Mouse (Mus musculus) CD4-positive naive resting alpha-beta T cell, adult 76 days (primary cell): ENCODE data around the gene Ttyh2. TPM values are rescaled to one million over a fixed set of nuclear protein-coding genes. Genes with fewer than 3 reads are reported as not detected.

Experiments
- total RNA-seq: library from RNA; stranded (reverse); gene quantifications from one replicate; pipeline ENCODE4 v1.2.4, GENCODE M21; 2023

Ttyh2 gene
- total RNA-seq, result 1.1 TPM

DNA sequence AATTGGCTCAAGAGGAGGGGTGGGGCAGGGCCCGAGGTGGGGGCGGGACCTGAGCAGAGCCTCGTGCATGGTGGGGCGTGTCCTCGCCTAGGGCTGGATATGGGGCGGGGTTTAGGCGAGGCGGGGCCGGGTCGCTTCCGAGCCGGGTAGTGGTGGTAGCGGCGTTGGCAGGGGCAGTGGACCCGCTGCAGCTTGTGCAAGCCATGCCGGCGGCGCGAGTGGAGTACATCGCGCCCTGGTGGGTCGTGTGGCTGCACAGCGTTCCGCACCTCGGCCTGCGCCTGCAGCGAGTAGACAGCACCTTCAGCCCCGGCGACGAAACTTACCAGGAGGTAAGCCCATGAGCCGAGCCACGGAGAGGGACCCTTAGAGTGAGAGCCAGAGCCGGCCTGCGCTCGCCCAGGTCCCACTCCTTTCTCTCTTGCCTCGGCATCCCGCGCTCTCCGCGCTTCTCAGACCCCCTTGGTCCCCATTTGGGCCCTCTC is at the start of gene Ttyh2:
TSS of gene Ttyh2 (plus strand) at position 91 of the 485 bp plus-strand sequence.

DNA sequence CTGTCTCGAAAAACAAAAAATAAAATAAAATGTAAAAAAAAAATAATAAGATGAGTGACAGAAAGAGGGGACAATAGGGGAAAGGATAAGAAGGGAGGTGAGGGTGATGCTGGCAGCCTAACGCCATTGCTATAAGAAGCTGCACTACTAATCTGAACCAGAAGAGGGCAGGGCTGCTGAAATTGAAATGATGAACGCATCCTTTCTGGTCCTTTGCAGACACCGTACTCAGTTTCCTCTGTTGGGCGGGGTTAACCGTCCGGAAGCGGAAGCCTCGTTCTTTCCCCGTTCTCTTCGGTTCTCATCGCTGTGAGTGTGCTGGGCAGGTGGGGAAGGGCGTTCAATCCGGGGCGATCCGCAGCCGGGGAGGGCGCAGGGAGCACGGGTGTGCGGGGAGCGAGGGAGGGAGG is 6.9 kb upstream of the Ttyh2 start, which contains the start of gene Rpl38:
TSS of gene Rpl38 (plus strand) at position 224 of the 410 bp plus-strand sequence.

DNA sequence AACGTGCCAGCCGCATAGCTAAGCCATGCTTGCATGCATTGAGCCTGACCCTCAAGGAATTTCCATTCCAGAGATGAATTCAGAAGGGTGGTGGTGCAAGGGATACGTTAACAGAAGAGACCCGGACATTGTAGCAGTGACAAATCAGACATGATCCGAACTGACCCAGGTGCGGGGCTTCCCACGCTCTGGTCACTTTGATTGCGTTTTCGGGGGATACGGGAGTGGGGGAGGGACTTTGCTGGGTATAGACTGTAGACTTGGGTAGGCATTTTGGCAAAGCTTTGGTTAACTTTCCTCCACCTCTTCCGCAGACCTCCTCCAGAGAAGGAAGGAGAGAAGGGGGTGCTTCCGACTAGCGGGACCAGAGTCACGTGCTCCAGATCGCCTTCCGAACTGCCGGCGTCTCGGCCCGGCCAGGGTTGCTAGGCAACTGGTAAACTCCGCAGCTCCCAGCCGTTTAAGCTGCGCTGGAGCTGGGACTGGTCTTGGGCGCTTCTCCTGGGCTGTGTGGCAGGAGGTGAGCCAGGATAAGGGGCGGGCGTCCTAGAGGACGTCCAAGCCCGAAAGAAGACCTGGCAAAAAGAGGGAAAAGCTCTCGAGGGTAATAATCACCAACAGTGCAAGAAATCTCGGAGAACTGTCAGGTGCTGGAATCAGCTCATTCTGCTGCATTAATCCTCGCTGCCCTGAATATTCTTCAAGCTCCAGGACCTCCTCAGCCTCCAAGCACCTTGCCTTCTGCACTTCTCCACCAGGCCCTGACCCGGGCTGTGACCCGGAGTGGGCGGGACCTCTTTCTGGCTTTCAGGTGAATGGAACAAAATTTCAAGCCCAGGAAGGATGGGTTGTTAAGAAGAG is 52.0 kb downstream of the Ttyh2 start, which contains the start of gene Dnaic2:
TSS of gene Dnaic2 (plus strand) at position 444 of the 861 bp plus-strand sequence.

DNA sequence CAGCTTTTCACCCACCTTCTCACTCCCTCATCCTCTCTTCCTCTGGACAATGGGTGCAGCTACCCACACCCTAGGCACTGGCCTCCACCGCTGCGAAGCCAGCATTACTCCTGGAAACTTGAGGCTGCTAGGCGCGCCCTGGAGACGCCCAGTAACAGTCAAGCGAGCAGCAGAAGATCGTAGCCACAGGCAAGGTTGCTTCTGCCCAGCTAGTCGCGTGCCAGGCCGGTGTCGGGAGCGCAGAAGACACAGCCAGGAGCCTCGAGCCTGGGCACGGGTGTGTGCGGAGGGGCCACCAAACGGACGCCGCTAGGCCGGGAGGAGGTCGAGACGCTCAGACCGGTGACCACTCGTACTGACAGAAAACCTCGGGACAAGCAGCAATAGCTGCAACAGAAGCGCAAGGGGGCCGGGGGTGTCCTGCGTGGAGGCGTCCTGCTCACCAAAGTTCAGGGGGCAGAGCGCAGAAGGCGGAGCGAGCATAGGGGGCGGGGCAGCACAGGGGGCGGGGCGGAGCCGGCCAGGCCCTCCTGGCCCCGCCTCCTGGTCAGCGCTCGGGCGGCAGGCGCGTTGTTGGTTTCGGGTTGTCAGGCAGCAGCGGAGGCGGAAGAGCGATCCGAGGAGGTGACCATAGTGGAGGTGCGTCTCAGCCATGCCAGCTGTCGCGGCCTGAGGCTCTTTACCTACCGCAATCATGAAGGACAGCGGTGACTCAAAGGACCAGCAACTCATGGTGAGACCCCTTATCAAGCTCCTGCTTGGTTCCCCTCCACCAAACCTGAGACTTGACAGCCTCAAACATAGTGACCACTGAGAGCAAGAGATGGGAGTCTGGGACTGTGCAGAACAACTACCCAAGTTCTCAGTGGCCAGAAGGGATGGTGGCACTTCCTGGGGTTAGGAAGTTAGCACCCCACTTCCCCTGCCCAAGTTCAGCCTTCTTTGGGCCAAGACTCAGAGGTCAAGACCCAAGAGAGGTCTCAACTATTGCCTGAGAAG is 89.9 kb downstream of the Ttyh2 start, which contains the start of gene Kif19a:
TSS of gene Kif19a (plus strand) at position 569 of the 999 bp plus-strand sequence.

Other genes starting within 250 kb of the Ttyh2 start
- gene Rpl38, start 6.9 kb upstream of the Ttyh2 start, total RNA-seq, result 2,574 TPM
- not detected for gene Dnaic2, start 52.0 kb downstream of the Ttyh2 start, total RNA-seq
- 2.1 TPM for gene Kif19a, start 90.0 kb downstream of the Ttyh2 start, total RNA-seq
- gene Btbd17, start 120.5 kb downstream of the Ttyh2 start, total RNA-seq, result not detected
- gene Gpr142, start 123.5 kb downstream of the Ttyh2 start, total RNA-seq, result not detected
- 0.79 TPM for gene Gprc5c, start 175.7 kb downstream of the Ttyh2 start, total RNA-seq
- 2.3 TPM for gene Cd300a, start 214.6 kb downstream of the Ttyh2 start, total RNA-seq